35 mouse cellular contexts compared by ENCODE assay signal in the genomic region with DNA sequence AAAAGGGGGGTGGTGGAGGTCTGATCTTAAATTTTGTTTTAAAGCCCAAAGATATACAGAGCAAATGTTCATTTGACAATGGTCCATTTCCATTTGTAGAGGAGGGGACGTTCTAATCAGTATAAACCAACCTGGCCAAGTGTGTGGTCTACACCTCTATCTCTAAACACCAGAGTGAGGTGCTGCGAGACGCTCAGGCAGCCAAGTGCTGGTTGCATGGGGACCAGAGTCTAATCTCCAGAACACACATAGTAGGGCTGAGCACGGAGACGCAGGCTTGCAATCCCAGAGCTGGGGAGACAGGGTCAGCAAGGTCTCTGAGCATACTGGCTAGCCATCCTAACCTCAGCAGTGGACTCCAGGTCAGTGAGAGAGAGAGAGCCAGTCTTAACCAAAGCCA. TPM values are rescaled to one million over a fixed set of nuclear protein-coding genes. Genes with fewer than 3 reads are reported as not detected.
DNase-seq lines count a peak whose midpoint lies in the region; ATAC-seq lines count a peak whose summit lies in the region.
"Had no signal": no experiment of that assay in that cellular context is flagged by ENCODE, and none has a peak within 500 bp of the region (broad histone marks: within the 10 kb centered on the region; RNA-seq: fewer than 3 reads in every experiment).

No protein-coding gene starts in this region.

- peak; percentile 47; the same call in 1 of the 2 replicates for ATAC-seq in heart, embryonic 12.5 days (ENCODE audit: insufficient number of reproducible peaks, low FRiP score)
- ATAC-seq in erythroid progenitor cell, adult 5-6 weeks (replicated peaks; ENCODE audit: low FRiP score, poor library complexity, severe bottlenecking): peak; percentile 95
- ATAC-seq: forebrain, embryonic 14.5 days; forebrain, postnatal 0 days; intestine, postnatal 0 days had no signal

- peak; percentile 22 for DNase-seq in heart, adult 11 months
- DNase-seq in heart, postnatal 36 days: no peak
- no peak for DNase-seq in heart, adult 18-20 months
- DNase-seq in layer of hippocampus, adult 9-11 months: no peak
- DNase-seq in spleen, postnatal 4 days (ENCODE audit: low spot score in 2 of 2): no peak
- no peak for DNase-seq in right cerebral cortex, postnatal 4 days
- DNase-seq: adrenal gland, adult 2 months; adrenal gland, postnatal 14 days; cerebellum, adult 11-12 months; cerebellum, adult 8-10 months; cerebellum, postnatal 10 days; cerebellum, postnatal 36 days; embryo, embryonic 11 days; forebrain, postnatal 0 days; gastrocnemius, adult 2 months; gastrocnemius, postnatal 25 days had no signal

- no peaks in the 10 kb centered on the region for H3K36me3 ChIP-seq in heart, embryonic 12.5 days
- H3K36me3 ChIP-seq: embryonic facial prominence, embryonic 10.5 days had no signal

- H3K27me3 ChIP-seq in heart, embryonic 12.5 days (replicated peaks): peaks cover 14% of the 10 kb centered on the region
- H3K27me3 ChIP-seq: embryonic facial prominence, embryonic 13.5 days; hindbrain, embryonic 12.5 days; hindbrain, embryonic 15.5 days had no signal

- H3K4me3 ChIP-seq in heart, embryonic 12.5 days: no peak overlapping the region
- H3K4me3 ChIP-seq: embryonic facial prominence, embryonic 10.5 days; embryonic facial prominence, embryonic 13.5 days; gastrocnemius, adult 2 months; hindbrain, embryonic 12.5 days; hindbrain, embryonic 15.5 days had no signal

- H3K4me2 ChIP-seq in heart, embryonic 12.5 days: no peak overlapping the region
- H3K4me2 ChIP-seq: embryonic facial prominence, embryonic 13.5 days; hindbrain, embryonic 12.5 days; hindbrain, embryonic 15.5 days had no signal

- no peaks in the 10 kb centered on the region for H3K9me3 ChIP-seq in heart, embryonic 12.5 days (replicated peaks)
- H3K9me3 ChIP-seq: embryonic facial prominence, embryonic 10.5 days; embryonic facial prominence, embryonic 13.5 days; hindbrain, embryonic 12.5 days; hindbrain, embryonic 15.5 days had no signal

- 79% methylated on average over 5 of the region's 5 CpGs for WGBS in heart, embryonic 12.5 days

- H3K9ac ChIP-seq in heart, embryonic 12.5 days: no peak overlapping the region
- H3K9ac ChIP-seq: embryonic facial prominence, embryonic 13.5 days; forebrain, postnatal 0 days; hindbrain, embryonic 12.5 days; hindbrain, embryonic 15.5 days had no signal

- peaks cover 8% of the 10 kb centered on the region for H3K4me1 ChIP-seq in heart, embryonic 12.5 days (replicated peaks)

- H3K27ac ChIP-seq in heart, embryonic 12.5 days (ENCODE audit: poor library complexity, severe bottlenecking): no peak overlapping the region
- H3K27ac ChIP-seq: embryonic facial prominence, embryonic 10.5 days; embryonic facial prominence, embryonic 13.5 days; gastrocnemius, adult 2 months; hindbrain, embryonic 12.5 days; hindbrain, embryonic 15.5 days had no signal

- intact Hi-C loops in heart, postnatal 36 days (cut with DNase I): no loop called here

RNA-seq across cellular contexts. Expression of a gene that starts 6.5 kb away (rescaled TPM):
- under 1 TPM; 0.27 to 0.28 TPM for total RNA-seq in heart, postnatal 36 days (2021)
- 2.9 and 3.6 TPM in 2 replicates for polyA plus RNA-seq in heart, embryonic 12.5 days (2016; fragmentation: Nextera tagmentation; extraction: Ambion mirVana)
- 1 to 10 TPM in 1 of 2 experiments, under 1 TPM in 1; 0.42 to 1.1 TPM for total RNA-seq in heart, adult 18-20 months (2021)
- total RNA-seq in erythroid progenitor cell, adult 5-6 weeks (2015; ENCODE audit: low replicate concordance): 24.1 and 38.1 TPM in 2 replicates
- total RNA-seq in erythroid progenitor cell, adult 5-6 weeks (2017; ENCODE audit: low replicate concordance): 27.5 and 37.8 TPM in 2 replicates

RNA-seq across cellular contexts. Expression of a gene that starts 47.5 kb away (rescaled TPM):
- total RNA-seq in heart, postnatal 36 days (2021): not detected
- not detected in 2 replicates for polyA plus RNA-seq in heart, embryonic 12.5 days (2016; fragmentation: Nextera tagmentation; extraction: Ambion mirVana)
- total RNA-seq in heart, adult 18-20 months (2021): not detected
- not detected in 2 replicates for total RNA-seq in erythroid progenitor cell, adult 5-6 weeks (2015; ENCODE audit: low replicate concordance)
- total RNA-seq in erythroid progenitor cell, adult 5-6 weeks (2017; ENCODE audit: low replicate concordance): not detected in 2 replicates
- total RNA-seq: adrenal gland, adult 2 months; adrenal gland, postnatal 14 days; adrenal gland, postnatal 4 days; ES-E14; gastrocnemius, adult 2 months; gastrocnemius, postnatal 25 days; heart, adult 8-10 months; hematopoietic stem cell, adult 5-6 weeks had no signal
- polyA plus RNA-seq: adrenal gland, adult 2 months; cortical plate, adult 2 months; embryonic facial prominence, embryonic 10.5 days; embryonic facial prominence, embryonic 13.5 days; forebrain, embryonic 11.5 days; frontal cortex, adult 2 months; gonadal fat pad, adult 2 months; heart, embryonic 14.5 days; heart, postnatal 0 days; intestine, embryonic 14.5 days; intestine, postnatal 0 days had no signal

RNA-seq across cellular contexts. Expression of a gene that starts 54.9 kb away (rescaled TPM):
- 1 to 10 TPM; 2.5 to 3.6 TPM for total RNA-seq in heart, postnatal 36 days (2021)
- 1.0 TPM in 2 replicates for polyA plus RNA-seq in heart, embryonic 12.5 days (2016; fragmentation: Nextera tagmentation; extraction: Ambion mirVana)
- total RNA-seq in heart, adult 18-20 months (2021): 1 to 10 TPM; 3.9 to 4.2 TPM
- total RNA-seq in erythroid progenitor cell, adult 5-6 weeks (2015; ENCODE audit: low replicate concordance): 1.1 TPM in 1 of 2 replicates, not detected in the other
- total RNA-seq in erythroid progenitor cell, adult 5-6 weeks (2017; ENCODE audit: low replicate concordance): under 0.01 and 0.26 TPM in 2 replicates

Comparison
In these comparisons a context has a peak if more than half of its experiments do, and no peak if none do; other contexts are left out.
1. RNA of a gene that starts 6.5 kb away (total RNA-seq): 24.1 to 38.1 TPM in erythroid progenitor cell, adult 5-6 weeks; 0.42 to 1.1 TPM in heart, adult 18-20 months and 0.27 to 0.28 TPM in heart, postnatal 36 days; every median in the first group is over 10 times any median in the second.